Mouse (Mus musculus) lung, adult 2 months (tissue): ENCODE results near the gene Cryzl2. TPM values are rescaled to one million over a fixed set of nuclear protein-coding genes. Genes with fewer than 3 reads are reported as not detected.

ENCODE experiments used
- DNase-seq: peaks from one replicate; pipeline ENCODE4 v3.0.0; 2022
- H3K4me1 ChIP-seq: fragments of 200-500 bp; 2 replicates; pipeline ENCODE4 v1.6.1; 2011; ENCODE audit warnings: low read length; ENCODE audit not compliant: control insufficient read depth, insufficient read depth
- H3K4me3 ChIP-seq: fragments of 200-500 bp; replicated peaks from 2 replicates; pipeline ENCODE3; 2011; ENCODE audit warnings: low read depth, mild to moderate bottlenecking, control low read depth, low read length; ENCODE audit errors: extremely low read depth
- CTCF ChIP-seq: fragments of 200-500 bp; IDR thresholded peaks from 2 replicates; pipeline ENCODE4 v1.5.1; 2011; ENCODE audit warnings: mild to moderate bottlenecking, low read length, control low read depth; ENCODE audit not compliant: insufficient read depth
- POLR2A ChIP-seq: fragments of 200-500 bp; IDR thresholded peaks from 2 replicates; pipeline ENCODE4 v1.6.1; 2011; ENCODE audit warnings: low read depth, mild to moderate bottlenecking, control low read depth, low read length, borderline replicate concordance; ENCODE audit errors: extremely low read depth
- WGBS: fragments of 180-500 bp; shearing (Covaris S2); methylation state at CpG from one replicate; pipeline ENCODE4 v1.1.7; 2018; 5-methylcytosine and 5-hydroxymethylcytosine counted together
- polyA plus RNA-seq: library from polyadenylated mRNA; depleted of rRNA; stranded (reverse); fragments of >200 nt; gene quantifications from 2 replicates; pipeline ENCODE4 v1.2.3, GENCODE M21; 2012

Cryzl2 gene
- polyA plus RNA-seq, 1 experiment, result 15.0 TPM

DNA sequence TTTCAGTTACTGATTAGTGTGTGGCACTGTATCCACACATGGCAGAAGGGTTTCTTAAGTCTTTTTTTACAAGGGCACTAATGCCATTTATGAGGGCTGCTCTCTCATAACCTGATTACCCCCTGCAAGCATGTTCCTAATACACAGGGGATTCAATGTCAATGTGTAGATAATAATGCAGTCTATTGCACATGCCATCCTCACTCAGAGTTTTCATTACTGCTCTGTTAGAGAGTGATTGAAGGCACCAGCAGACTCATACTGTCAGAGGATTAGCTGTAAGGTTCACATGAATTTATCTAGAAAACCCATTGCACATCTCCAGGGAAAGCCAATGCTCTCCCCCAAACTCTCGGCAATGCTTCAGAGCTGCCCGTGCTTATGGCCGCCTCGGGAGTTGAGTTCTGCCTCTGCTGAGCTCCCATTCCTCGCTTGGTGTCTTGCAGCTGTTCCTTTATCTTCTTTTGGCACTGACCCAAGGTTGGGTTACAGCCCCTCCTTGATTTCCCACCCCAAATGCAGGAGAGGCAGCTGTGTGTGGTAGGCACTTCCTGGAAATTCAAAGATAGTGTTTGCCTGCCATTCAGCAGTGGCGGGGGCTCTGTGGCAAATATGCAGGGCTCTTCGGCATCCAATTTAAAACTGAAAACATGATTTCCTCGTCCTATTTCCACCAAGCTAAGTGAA lies 32.5 kb upstream of the Cryzl2 start:
- TF ChIP-seq CTCF (no peak), POLR2A (no peak)
- H3K4me3 ChIP-seq, result no peak overlapping the region
- H3K4me1 ChIP-seq, result no peaks in the 10 kb centered on the region
- no peak for DNase-seq
- WGBS, result 34% methylated on average over 8 of the region's 8 CpGs

DNA sequence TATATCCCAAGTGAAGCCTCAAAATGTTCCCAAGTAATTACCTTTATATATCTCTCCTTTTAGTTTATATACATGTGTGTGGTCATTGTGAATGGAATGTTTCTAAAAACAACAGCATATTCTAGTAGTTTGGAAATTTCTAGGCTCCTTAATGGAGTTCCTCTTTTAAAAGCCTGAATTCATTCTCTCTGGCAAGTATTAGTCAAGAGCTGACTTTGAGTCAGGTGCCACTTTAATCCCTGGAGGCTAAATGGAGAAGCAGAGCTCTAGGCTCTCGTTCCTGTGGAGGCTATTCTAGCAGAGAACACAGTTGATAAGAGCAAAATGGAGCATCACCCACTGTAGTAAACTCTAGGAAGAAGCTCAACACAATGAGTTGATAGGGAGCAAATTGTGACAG lies 31.4 kb upstream of the Cryzl2 start:
- TF ChIP-seq CTCF, result no peak
- TF ChIP-seq POLR2A, result no peak
- WGBS, result 49% methylated on average over 1 of the region's 1 CpGs
- no peaks in the 10 kb centered on the region for H3K4me1 ChIP-seq
- no peak overlapping the region for H3K4me3 ChIP-seq
- DNase-seq, result no peak

DNA sequence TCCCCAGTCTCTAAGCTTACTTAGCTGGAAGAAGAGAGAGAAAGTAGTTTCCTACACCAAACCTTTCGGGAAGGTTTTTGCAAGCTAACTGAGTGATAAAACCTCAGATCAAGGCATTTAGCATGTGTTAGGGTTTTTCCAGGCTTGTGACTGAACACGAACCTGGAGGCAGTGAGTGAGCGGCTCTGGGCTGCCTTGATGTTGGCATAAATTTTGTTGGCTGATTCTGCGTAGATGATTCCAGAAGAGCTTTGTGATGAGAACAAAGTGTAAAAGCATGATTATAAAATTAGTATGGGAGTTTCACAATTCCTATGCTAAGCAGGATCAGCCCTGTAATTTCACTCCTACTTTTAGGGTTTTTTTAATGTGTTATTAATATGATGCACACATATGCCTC lies 30.8 kb upstream of the Cryzl2 start:
- Histone ChIP-seq H3K4me1 (no peaks in the 10 kb centered on the region), H3K4me3 (no peak overlapping the region)
- no peak for DNase-seq
- TF ChIP-seq CTCF (no peak), POLR2A (no peak)
- 97% methylated on average over 4 of the region's 4 CpGs for WGBS

DNA sequence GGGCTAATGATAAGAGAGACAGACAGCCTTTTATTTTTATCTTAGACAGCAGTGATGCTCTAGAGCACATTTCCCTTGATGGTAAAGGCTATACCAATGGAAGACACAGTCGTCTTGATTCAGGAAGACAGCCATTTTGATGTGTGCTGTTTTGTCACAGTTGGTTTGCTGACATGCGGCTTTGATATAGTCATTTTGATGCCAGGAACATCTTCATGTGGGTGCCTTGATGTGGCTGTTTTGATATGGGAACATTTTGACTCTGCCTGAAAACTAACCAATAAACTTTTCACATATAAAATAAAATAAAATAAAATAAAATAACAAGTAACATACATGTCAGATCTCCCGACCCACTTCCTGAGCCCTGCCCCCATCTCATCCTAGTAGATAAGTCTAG lies 30.0 kb upstream of the Cryzl2 start:
- no peak for DNase-seq
- TF ChIP-seq CTCF, result no peak
- TF ChIP-seq POLR2A, result no peak
- 77% methylated on average over 3 of the region's 3 CpGs for WGBS
- Histone ChIP-seq H3K4me3 (no peak overlapping the region), H3K4me1 (no peaks in the 10 kb centered on the region)

- 39% methylated on average over 3 of the region's 3 CpGs for WGBS
- H3K4me1 ChIP-seq, result no peaks in the 10 kb centered on the region
- no peak for DNase-seq
- no peak for TF ChIP-seq CTCF
- no peak for TF ChIP-seq POLR2A
- no peak overlapping the region for H3K4me3 ChIP-seq
Observed at GRCm38 (mm10) chr1:157433316-157433715, 25.1 kb upstream of the Cryzl2 start.

GRCm38 (mm10) chr1:157434404-157434803 lies 24.0 kb upstream of the Cryzl2 start:
- WGBS, result 89% methylated on average over 4 of the region's 4 CpGs
- no peak for DNase-seq
- TF ChIP-seq CTCF (no peak), POLR2A (no peak)
- Histone ChIP-seq H3K4me3 (no peak overlapping the region), H3K4me1 (no peaks in the 10 kb centered on the region)

DNA sequence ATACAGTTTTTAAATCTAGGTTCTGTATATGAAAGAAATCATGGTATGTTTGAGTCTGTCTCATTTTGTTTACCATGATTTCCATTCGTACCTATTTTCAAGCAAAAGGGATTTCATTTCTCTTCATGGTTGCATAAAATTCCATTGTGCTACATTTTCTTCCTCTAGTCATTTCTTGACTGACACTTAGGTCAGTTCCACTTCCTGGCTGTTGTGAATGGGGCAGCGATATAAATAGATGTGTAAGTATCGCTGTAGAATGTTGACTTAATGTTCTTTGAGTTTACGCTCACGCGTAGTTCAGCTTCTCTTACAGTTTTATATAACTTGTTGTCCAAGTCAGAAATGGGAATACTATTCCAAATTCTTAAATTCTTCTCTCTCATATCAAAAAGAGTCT lies 22.5 kb upstream of the Cryzl2 start:
- no peak for DNase-seq
- no peak for TF ChIP-seq POLR2A
- no peak for TF ChIP-seq CTCF

DNA sequence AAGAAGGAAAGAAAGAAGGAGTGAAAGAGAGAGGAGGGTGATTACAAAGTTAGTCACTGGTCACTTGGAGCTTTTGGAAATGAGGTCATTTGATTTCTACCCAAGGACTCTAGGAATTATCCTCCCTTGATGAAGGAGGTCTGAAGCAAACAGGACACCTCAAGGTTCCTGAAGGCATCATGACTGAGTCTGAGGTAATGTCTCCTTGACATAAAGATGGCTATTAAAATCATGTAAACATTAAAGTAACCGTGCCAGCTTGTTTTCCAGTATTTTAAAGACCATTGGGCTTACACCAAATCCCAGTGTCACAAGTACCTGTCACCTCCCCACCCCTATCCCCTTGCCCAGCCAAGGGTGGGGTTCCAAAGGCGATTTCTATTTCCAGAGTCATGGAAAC lies 20.1 kb upstream of the Cryzl2 start:
- TF ChIP-seq POLR2A (no peak), CTCF (no peak)
- 87% methylated on average over 2 of the region's 2 CpGs for WGBS
- Histone ChIP-seq H3K4me1 (no peaks in the 10 kb centered on the region; the same call in 1 of the 2 replicates), H3K4me3 (no peak overlapping the region)
- DNase-seq, result no peak

More for the DNA sequence above, 22.5 kb upstream of the Cryzl2 start:
- Histone ChIP-seq H3K4me1 (no peaks in the 10 kb centered on the region), H3K4me3 (no peak overlapping the region)
- 36% methylated on average over 6 of the region's 6 CpGs for WGBS

- TF ChIP-seq CTCF (no peak), POLR2A (no peak)
- no peak for DNase-seq
- WGBS, result 84% methylated on average over 4 of the region's 4 CpGs
- H3K4me3 ChIP-seq, result no peak overlapping the region
- peaks cover 3% of the 10 kb centered on the region for H3K4me1 ChIP-seq
Observed at GRCm38 (mm10) chr1:157439101-157439500, 19.3 kb upstream of the Cryzl2 start.

DNA sequence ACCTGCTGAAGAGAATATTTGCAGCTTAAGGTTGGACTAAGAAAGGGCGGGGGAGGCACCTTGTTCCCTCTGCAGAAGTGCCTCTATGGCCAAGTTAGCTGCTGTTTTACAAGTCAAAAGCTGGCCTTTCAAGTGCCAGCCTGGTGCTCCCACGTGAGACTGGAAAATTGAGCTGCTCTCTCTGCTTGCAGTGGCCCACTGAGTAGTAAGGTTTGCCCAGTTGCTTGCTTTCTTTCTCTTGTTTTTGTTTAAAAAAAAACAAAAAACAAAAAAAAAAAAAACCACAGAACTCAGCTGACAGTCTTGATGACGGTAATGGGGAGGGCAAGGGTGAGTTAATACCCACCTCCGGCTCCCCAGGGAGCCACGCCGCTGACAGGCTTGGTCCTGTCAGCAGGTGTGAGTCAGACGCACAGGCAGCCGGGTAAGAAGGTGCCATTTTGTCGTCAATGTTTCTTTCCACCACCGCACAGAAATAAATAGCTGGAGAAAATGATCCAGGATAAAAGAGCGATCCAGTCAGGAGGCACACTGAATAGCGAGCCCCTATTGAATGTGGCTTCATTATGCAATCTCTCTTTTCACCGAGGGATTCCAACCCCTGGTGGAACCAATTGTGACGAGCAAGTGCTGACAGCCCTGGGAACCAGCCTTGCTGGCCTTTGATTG lies 18.3 kb upstream of the Cryzl2 start:
- DNase-seq, result no peak
- Histone ChIP-seq H3K4me3 (no peak overlapping the region), H3K4me1 (peaks cover 8% of the 10 kb centered on the region)
- TF ChIP-seq POLR2A (no peak), CTCF (no peak)
- WGBS, result 50% methylated on average over 14 of the region's 14 CpGs
